Mouse (Mus musculus) bone marrow macrophage, adult 2 months (primary cell): ENCODE measurements around the gene Plcb4.

ENCODE experiments used
- CTCF ChIP-seq: IDR thresholded peaks from 2 replicates; pipeline ENCODE4 v1.5.1; 2012; ENCODE audit warnings: low read depth, mild to moderate bottlenecking, low read length, moderate library complexity
- POLR2A ChIP-seq: IDR thresholded peaks from 2 replicates; pipeline ENCODE4 v1.6.1; 2012; ENCODE audit warnings: mild to moderate bottlenecking, low read depth, low read length, borderline replicate concordance

DNA sequence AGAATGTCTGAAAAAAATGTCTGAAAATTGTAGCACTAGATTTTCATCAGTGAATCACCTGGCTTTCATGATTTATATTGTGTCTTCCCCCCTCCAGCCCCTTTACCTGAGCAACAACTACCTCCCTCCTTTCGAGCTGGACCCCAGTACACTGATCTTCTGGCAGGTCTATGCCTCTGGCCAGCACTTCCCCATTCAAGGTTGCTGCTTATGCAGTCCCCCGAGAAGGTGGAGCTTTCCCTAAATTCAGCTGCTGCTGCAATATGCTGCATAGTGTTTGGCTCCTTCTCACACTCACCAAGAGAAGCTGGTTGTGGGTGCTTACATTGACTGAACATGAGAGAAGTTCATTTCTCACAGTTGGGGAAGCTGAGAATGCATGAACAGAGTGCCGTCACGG lies 273.8 kb downstream of the Plcb4 start:
- TF ChIP-seq CTCF, result no peak
- TF ChIP-seq POLR2A, result no peak
